Mouse (Mus musculus): ENCODE data around the gene Tff1.
A peak's percentile ranks its signal among the peaks of the same experiment; 100 is the strongest.

The Tff1 gene

DNA sequence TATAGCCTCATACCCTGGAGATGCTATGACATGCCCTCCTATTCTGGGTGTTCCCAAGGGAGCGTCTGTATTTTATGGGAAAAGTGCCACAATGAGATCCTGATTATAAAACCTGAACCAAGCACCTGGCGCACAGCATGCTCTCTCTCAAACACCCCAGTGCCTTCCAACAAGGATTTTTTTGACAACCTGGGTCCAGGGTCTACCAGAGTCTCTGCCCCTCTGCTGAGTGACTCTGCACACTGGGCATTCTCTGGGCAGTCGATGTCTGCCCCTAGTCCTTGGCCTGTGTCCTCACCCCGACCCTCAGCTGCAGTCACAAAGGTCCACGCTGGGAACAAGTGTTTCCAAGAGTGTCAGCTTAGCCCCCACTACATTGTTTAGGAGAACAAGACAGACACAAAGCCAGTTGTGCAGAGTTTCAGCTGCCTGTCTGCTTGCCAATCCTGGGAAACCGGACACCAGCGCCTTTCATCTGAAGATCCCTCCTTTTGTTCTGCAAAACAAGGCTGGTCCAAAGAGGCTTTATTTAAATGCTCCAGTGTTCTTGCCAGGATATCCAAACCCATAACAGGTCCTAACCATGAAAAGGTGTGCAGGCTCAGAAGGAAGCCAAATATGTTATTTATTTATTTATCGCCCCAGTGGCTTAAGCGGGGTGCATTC lies 51.8 kb downstream of the Tff1 start:
- 0 out of 2 replicates have a peak, but pooled peaks cover 2% of the 10 kb centered on the region for H3K27me3 ChIP-seq (ENCODE audit: insufficient read depth, low read length)
- H3K36me3 ChIP-seq (ENCODE audit: insufficient read depth, low read length) = peaks cover 34% of the 10 kb centered on the region
- no peak for TF ChIP-seq CTCF (conservative IDR thresholded peaks at IDR 0.05; ENCODE audit: low read length)
- TF ChIP-seq NANOG (IDR thresholded peaks at IDR 0.05; ENCODE audit: borderline replicate concordance, low read length) = peak; percentile 6; the same call in 1 of the 2 replicates
- TF ChIP-seq POU5F1 (IDR thresholded peaks at IDR 0.05; ENCODE audit: borderline replicate concordance, low read length) = no peak
- H3K4me3 ChIP-seq (replicated peaks; ENCODE audit: low read length) = peak overlapping the region; percentile 55
- H3K9me3 ChIP-seq (ENCODE audit: low read length) = no peaks in the 10 kb centered on the region
- H3K4me1 ChIP-seq (replicated peaks; ENCODE audit: low read depth, low read length) = peaks cover 87% of the 10 kb centered on the region
